Mouse (Mus musculus) myocyte (in vitro differentiated cells): ENCODE results near the gene Tmem88. TPM values are rescaled to one million over a fixed set of nuclear protein-coding genes. Genes with fewer than 3 reads are reported as not detected.

Source experiments
- H3K27me3 ChIP-seq: one replicate; pipeline ENCODE4 v1.6.1; 2011; ENCODE audit not compliant: control insufficient read depth, insufficient read depth, insufficient read length
- H3K36me3 ChIP-seq: one replicate; pipeline ENCODE4 v1.6.1; 2011; ENCODE audit not compliant: control insufficient read depth, insufficient read depth
- H3K4me2 ChIP-seq: one replicate; pipeline ENCODE4 v1.6.1; 2011; ENCODE audit warnings: low read depth, control low read depth
- H3K4me3 ChIP-seq: one replicate; pipeline ENCODE4 v1.5.1; 2011; ENCODE audit warnings: mild to moderate bottlenecking, control low read depth, moderate library complexity
- H3K79me2 ChIP-seq: one replicate; pipeline ENCODE4 v1.6.1; 2011; ENCODE audit not compliant: control insufficient read depth, insufficient read depth
- H3ac ChIP-seq: one replicate; pipeline ENCODE4 v1.6.1; 2011; ENCODE audit not compliant: control insufficient read depth, insufficient read length
- CEBPB ChIP-seq: IDR thresholded peaks from 2 replicates; pipeline ENCODE4 v1.6.1; 2011; ENCODE audit warnings: mild to moderate bottlenecking, moderate library complexity; ENCODE audit not compliant: poor library complexity, insufficient read depth, severe bottlenecking
- E2F4 ChIP-seq: IDR thresholded peaks from one replicate; pipeline ENCODE4 v1.6.1; 2011; ENCODE audit warnings: mild to moderate bottlenecking, control low read depth, moderate library complexity; ENCODE audit not compliant: insufficient read depth
- MAX ChIP-seq: IDR thresholded peaks from one replicate; pipeline ENCODE4 v1.6.1; 2011; ENCODE audit warnings: low read depth, mild to moderate bottlenecking, control low read depth
- MYOD1 ChIP-seq, 3 experiments: IDR thresholded peaks; one replicate each; pipeline ENCODE4 v1.6.1; 2011; ENCODE audit warnings: control low read depth in 2 of 3, low read depth in 2 of 3, mild to moderate bottlenecking in 2 of 3, moderate library complexity in 1 of 3; ENCODE audit not compliant: insufficient read length in 2 of 3, control insufficient read depth in 1 of 3
- MYOG ChIP-seq, 3 experiments: IDR thresholded peaks; one replicate each; pipeline ENCODE4 v1.6.1; 2011; ENCODE audit warnings: control low read depth in 2 of 3, low read depth in 2 of 3, mild to moderate bottlenecking in 2 of 3; ENCODE audit not compliant: insufficient read length in 2 of 3, control insufficient read depth in 1 of 3, insufficient read depth in 1 of 3
- POLR2A ChIP-seq: IDR thresholded peaks from one replicate; pipeline ENCODE4 v1.6.1; 2011; ENCODE audit warnings: low read depth, mild to moderate bottlenecking, control low read depth, moderate library complexity; ENCODE audit not compliant: insufficient read length
- POLR2AphosphoS2 ChIP-seq: IDR thresholded peaks from one replicate; pipeline ENCODE4 v1.6.1; 2011; ENCODE audit warnings: low read depth, control low read depth; ENCODE audit not compliant: insufficient read length
- REST ChIP-seq: IDR thresholded peaks from one replicate; pipeline ENCODE4 v1.6.1; 2011; ENCODE audit warnings: mild to moderate bottlenecking, control low read depth, moderate library complexity; ENCODE audit not compliant: insufficient read depth, insufficient read length
- SRF ChIP-seq: IDR thresholded peaks from one replicate; pipeline ENCODE4 v1.6.1; 2011; ENCODE audit warnings: low read depth; ENCODE audit not compliant: control insufficient read depth, insufficient read length
- TCF12 ChIP-seq: IDR thresholded peaks from one replicate; pipeline ENCODE4 v1.6.1; 2011; ENCODE audit warnings: mild to moderate bottlenecking, control low read depth; ENCODE audit not compliant: poor library complexity, insufficient read depth, severe bottlenecking
- TCF3 ChIP-seq: IDR thresholded peaks from one replicate; pipeline ENCODE4 v1.6.1; 2011; ENCODE audit warnings: low read depth, control low read depth; ENCODE audit not compliant: insufficient read length
- USF1 ChIP-seq: IDR thresholded peaks from one replicate; pipeline ENCODE4 v1.6.1; 2011; ENCODE audit warnings: low read depth, mild to moderate bottlenecking, control low read depth, moderate library complexity
- polyA plus RNA-seq: library from polyadenylated mRNA; unstranded; fragments of >200 nt; fragmentation: generic; extraction: Trizol; gene quantifications from one replicate; pipeline ENCODE4 v1.2.1, GENCODE M21; 2012; ENCODE audit warnings: missing spikeins

The Tmem88 gene
- polyA plus RNA-seq, 1 experiment, result 0.16 TPM

DNA sequence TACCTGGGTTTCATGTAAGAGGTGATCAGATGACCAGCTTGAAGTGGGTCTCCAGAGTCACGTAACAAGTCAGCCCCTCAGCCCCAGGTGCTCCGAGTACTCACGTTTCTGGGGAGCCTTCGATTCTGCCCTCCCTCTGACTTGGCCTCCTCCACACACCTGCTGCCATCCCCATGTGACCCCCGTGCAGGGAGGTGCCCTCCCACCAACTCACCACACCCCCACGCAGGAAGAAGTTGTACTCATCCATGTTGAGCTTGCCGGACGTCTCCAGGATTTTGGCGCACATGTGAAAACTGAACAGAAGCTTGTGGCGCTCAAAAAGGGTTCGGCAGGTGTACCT lies 34.6 kb upstream of the Tmem88 start:
- Histone ChIP-seq H3K36me3 (no peaks in the 10 kb centered on the region), H3ac (no peak overlapping the region), H3K4me3 (no peak overlapping the region), H3K4me2 (no peak overlapping the region), H3K79me2 (no peaks in the 10 kb centered on the region), H3K27me3 (no peaks in the 10 kb centered on the region)
- TF ChIP-seq SRF (no peak), TCF3 (no peak), USF1 (no peak), POLR2AphosphoS2 (no peak), MYOD1 (IDR thresholded peaks at IDR 0.05; ENCODE audit: control insufficient read depth in 1 of 3, insufficient read length in 2 of 3, low read depth in 2 of 3) (peak in 1 of 3 experiments; percentile 4)

DNA sequence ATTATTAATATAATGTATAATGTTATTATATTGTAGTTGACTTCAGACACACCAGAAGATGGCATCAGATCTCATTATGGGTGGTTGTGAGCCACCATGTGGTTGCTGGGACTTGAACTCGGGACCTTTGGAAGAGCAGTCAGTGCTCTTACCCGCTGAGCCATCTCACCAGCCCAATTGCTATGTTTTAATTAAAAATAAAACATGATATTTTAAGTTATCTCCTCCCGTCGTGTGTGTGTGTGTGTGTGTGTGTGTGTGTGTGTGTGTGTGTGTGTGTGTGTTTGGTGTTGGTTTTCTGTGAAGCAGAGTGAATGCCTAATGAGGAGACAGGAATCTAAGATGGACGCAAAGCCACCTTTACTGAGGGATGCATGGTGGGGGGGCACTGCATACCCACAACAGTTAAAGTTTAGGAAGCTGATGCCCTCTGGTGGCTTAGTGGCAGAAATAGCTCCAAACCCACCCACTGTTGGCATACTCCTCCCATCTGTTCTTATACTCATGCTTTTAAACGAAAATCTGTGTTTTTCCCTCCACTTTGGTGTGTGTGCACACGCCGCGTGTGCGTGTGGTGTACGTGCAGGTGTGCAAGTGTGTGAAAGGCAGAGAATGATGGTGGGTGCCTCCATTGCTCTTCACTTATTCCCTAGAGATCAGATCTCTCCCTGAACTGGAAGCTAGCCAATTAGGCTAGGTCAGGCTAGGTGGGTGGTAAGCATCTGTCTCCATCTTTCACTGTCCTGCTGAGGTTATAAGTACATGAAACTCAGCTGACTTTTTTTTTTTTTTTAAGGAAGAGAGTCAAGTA lies 34.0 kb upstream of the Tmem88 start:
- Histone ChIP-seq H3K4me3 (no peak overlapping the region), H3K4me2 (peak overlapping the region; percentile 57), H3K27me3 (no peaks in the 10 kb centered on the region), H3K79me2 (no peaks in the 10 kb centered on the region), H3K36me3 (no peaks in the 10 kb centered on the region), H3ac (no peak overlapping the region)
- peak in 2 of 3 experiments; percentile 12 to 45 for TF ChIP-seq MYOD1 (IDR thresholded peaks at IDR 0.05; ENCODE audit: control insufficient read depth in 1 of 3, insufficient read length in 2 of 3, low read depth in 2 of 3)
- no peak for TF ChIP-seq MYOG (IDR thresholded peaks at IDR 0.05; ENCODE audit: control insufficient read depth in 1 of 3, insufficient read depth in 1 of 3, insufficient read length in 2 of 3, low read depth in 2 of 3)

DNA sequence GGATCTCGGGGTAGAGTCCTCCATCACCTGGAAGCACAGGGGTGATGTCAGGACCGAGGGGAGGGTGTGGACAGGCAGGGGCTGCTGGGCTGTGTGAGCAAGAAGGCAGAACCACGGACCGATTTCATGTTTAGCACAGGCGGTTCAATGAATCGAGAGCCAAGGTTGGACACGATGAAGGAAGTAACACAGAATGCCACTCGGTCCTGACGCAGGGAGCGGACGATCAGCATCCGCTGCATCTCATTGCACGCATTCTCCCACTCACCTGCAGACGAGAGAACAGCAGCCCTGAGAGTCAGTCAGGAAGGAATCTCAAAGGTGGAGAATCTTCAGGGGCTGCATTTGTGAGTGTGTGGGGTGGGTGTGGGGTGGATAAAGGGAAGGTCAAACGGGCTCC lies 32.6 kb upstream of the Tmem88 start:
- H3ac ChIP-seq, result no peak overlapping the region
- H3K27me3 ChIP-seq, result no peaks in the 10 kb centered on the region
- TF ChIP-seq POLR2A, result no peak
- TF ChIP-seq POLR2AphosphoS2, result no peak
- TF ChIP-seq TCF12, result no peak
- no peak for TF ChIP-seq MAX
- TF ChIP-seq USF1, result no peak
- no peak for TF ChIP-seq E2F4
- TF ChIP-seq MYOD1 (IDR thresholded peaks at IDR 0.05; ENCODE audit: control insufficient read depth in 1 of 3, insufficient read length in 2 of 3, low read depth in 2 of 3), result no peak
- TF ChIP-seq TCF3, result no peak
- no peak for TF ChIP-seq REST
- H3K36me3 ChIP-seq, result no peaks in the 10 kb centered on the region
- H3K4me2 ChIP-seq, result no peak overlapping the region
- H3K4me3 ChIP-seq, result no peak overlapping the region
- H3K79me2 ChIP-seq, result no peaks in the 10 kb centered on the region

DNA sequence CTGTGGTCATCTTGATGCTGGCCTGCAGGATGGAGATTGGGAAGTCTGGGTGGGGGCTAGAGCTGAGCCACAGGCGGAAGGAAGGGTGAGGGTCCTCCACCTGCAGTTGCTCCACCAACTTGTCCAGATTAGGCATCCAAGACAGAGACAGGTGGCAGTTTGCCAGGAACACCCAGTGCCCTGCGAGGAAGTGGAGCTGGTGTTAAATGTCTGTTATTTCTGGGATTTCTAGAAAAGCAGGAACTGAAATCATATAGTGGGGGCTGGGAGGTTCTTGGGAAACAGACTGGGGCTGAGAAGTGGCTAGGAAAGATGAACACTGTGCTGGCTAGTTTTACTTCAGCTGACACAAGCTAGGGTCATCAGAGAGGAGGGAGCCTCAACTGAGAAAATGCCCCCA lies 31.3 kb upstream of the Tmem88 start:
- no peaks in the 10 kb centered on the region for H3K36me3 ChIP-seq
- H3ac ChIP-seq, result no peak overlapping the region
- H3K4me2 ChIP-seq, result no peak overlapping the region
- TF ChIP-seq REST (no peak), MYOG (IDR thresholded peaks at IDR 0.05; ENCODE audit: control insufficient read depth in 1 of 3, insufficient read depth in 1 of 3, insufficient read length in 2 of 3, low read depth in 2 of 3) (no peak), POLR2AphosphoS2 (no peak), SRF (no peak), MYOD1 (IDR thresholded peaks at IDR 0.05; ENCODE audit: control insufficient read depth in 1 of 3, insufficient read length in 2 of 3, low read depth in 2 of 3) (no peak), CEBPB (no peak), E2F4 (no peak)
- H3K79me2 ChIP-seq, result no peaks in the 10 kb centered on the region
- H3K27me3 ChIP-seq, result peaks cover under 1% of the 10 kb centered on the region
- no peak overlapping the region for H3K4me3 ChIP-seq

DNA sequence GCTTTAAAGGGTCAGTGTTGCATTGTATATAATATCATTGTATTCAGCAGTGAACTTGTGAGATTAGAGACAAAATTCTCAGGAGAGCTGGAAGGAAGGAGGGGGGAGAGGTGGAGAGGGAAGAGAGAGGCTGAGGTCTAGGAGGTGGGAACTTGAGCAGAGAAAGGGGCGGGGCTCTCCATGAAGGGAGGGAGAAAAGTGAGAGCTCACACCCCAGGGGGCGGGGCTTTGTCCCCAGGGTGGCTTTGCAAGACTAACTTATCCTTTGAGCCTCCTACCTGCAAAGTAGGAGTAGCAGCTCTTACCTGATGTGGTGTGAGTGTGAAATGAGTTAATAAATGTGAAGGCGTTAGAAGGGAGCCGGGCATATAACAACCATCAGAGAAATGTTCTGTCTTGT lies 30.7 kb upstream of the Tmem88 start:
- Histone ChIP-seq H3K4me3 (no peak overlapping the region), H3ac (no peak overlapping the region), H3K4me2 (no peak overlapping the region), H3K36me3 (no peaks in the 10 kb centered on the region), H3K27me3 (peaks cover 6% of the 10 kb centered on the region), H3K79me2 (no peaks in the 10 kb centered on the region)
- no peak for TF ChIP-seq MYOG (IDR thresholded peaks at IDR 0.05; ENCODE audit: control insufficient read depth in 1 of 3, insufficient read depth in 1 of 3, insufficient read length in 2 of 3, low read depth in 2 of 3)
- no peak for TF ChIP-seq POLR2A
- no peak for TF ChIP-seq MAX

DNA sequence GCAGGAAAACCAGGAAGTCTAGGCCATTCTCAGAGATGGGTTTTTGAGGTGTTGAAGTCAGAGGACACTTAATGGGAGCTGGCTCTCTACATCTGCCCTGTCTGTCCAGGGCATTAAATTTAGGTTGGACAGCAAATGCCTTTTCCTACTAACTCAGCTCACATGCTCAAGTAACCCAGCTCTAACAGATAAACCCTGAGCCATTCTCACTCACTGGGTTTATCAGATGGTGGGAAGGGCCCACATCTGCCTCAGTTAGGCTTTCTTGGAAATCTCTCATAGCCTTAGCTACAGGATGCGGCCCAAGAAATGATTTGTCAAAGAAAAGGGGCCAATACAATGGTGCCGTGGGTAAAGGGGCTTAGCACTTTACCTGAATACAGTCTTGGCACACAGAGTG lies 28.2 kb upstream of the Tmem88 start:
- Histone ChIP-seq H3K4me2 (no peak overlapping the region), H3K4me3 (no peak overlapping the region)
- TF ChIP-seq USF1 (no peak), POLR2AphosphoS2 (no peak), TCF12 (no peak), MYOD1 (IDR thresholded peaks at IDR 0.05; ENCODE audit: control insufficient read depth in 1 of 3, insufficient read length in 2 of 3, low read depth in 2 of 3) (no peak), MAX (no peak), TCF3 (no peak), CEBPB (no peak), MYOG (IDR thresholded peaks at IDR 0.05; ENCODE audit: control insufficient read depth in 1 of 3, insufficient read depth in 1 of 3, insufficient read length in 2 of 3, low read depth in 2 of 3) (no peak), POLR2A (no peak)

More for the DNA sequence above, 28.2 kb upstream of the Tmem88 start:
- peaks cover 17% of the 10 kb centered on the region for H3K27me3 ChIP-seq
- H3K36me3 ChIP-seq, result no peaks in the 10 kb centered on the region
- H3K79me2 ChIP-seq, result no peaks in the 10 kb centered on the region
- no peak overlapping the region for H3ac ChIP-seq
